Mouse (Mus musculus): Measurements from ENCODE around the gene Rara.

DNA sequence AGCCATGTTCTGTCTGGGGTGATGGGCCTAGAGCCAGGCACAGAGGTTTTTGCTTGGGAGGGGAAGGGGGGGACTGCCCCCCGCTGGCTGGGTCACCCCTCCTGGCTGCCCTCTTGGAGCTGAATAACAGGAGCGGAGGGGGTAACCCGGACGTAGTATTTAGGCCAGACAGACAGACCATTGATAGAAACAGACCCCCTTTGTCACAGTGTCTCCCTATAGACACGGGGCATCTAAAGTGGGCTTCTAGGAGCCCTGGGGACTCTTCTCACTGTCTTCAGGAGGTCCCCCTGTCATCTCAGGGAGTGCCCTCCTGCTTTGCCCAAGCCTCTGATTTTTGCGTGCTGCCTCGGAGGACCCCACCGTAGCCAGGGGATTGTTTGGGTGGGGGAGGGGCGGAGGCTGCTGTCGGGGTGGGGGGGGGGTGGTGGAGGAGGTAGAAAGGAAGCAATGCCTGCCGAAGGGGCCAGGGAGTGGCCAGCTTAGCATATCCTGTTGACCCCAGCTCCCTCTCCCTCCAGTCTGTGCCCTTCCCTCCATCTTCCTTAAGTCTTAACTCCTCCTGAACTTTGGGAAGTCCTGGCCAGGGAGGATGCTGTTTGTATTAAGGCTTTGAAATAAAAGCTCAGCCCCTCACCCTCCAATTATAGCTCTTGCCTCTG is 37.9 kb downstream of the Rara start:
- TF ChIP-seq CTCF (IDR thresholded peaks at IDR 0.05; ENCODE audit: control insufficient read depth, insufficient read depth, low read length), result no peak
- TF ChIP-seq POLR2A (IDR thresholded peaks at IDR 0.05; ENCODE audit: borderline replicate concordance, control insufficient read depth, low read depth, low read length), result no peak
